Mouse (Mus musculus) spleen, adult 2 months (tissue): Measurements from ENCODE around the gene 6030452D12Rik.

Experiments
- CTCF ChIP-seq: fragments of 200-500 bp; IDR thresholded peaks from 2 replicates; pipeline ENCODE4 v1.5.1; 2011; ENCODE audit warnings: mild to moderate bottlenecking, inconsistent platforms; ENCODE audit not compliant: insufficient read depth, insufficient read length, insufficient replicate concordance; ENCODE audit errors: extremely low read depth
- POLR2A ChIP-seq: fragments of 200-500 bp; IDR thresholded peaks from 2 replicates; pipeline ENCODE4 v1.6.1; 2011; ENCODE audit warnings: low read depth, low read length, inconsistent platforms

- TF ChIP-seq POLR2A (no peak), CTCF (no peak)
Measured at GRCm38 (mm10) chr8:106550906-106551305, 50.6 kb downstream of the 6030452D12Rik start.
